Mouse (Mus musculus): ENCODE results near the gene Adam12. TPM values are rescaled to one million over a fixed set of nuclear protein-coding genes. Genes with fewer than 3 reads are reported as not detected.
"Not testable (repeated sequence)": the region's sequence is repeated elsewhere in the genome, so short reads cannot be mapped to it uniquely, and the experiment has no call there.

Gene Adam12
- total RNA-seq, 2 experiments from 2014 or later = 4.2 to 4.3 TPM

- no peak for DNase-seq (ENCODE audit: low spot score in 2 of 2)
Measured at GRCm38 (mm10) chr7:133940405-133940804, 291.5 kb downstream of the Adam12 start.

GRCm38 (mm10) chr7:133937473-133937872 is 294.5 kb downstream of the Adam12 start:
- no peak for DNase-seq (ENCODE audit: low spot score in 2 of 2)

GRCm38 (mm10) chr7:133936377-133936776 is 295.6 kb downstream of the Adam12 start:
- no peak for DNase-seq (ENCODE audit: low spot score in 2 of 2)

- no peak for DNase-seq (ENCODE audit: low spot score in 2 of 2)
Measured at GRCm38 (mm10) chr7:133933378-133933777, 298.6 kb downstream of the Adam12 start.

GRCm38 (mm10) chr7:133931481-133931880 is 300.5 kb downstream of the Adam12 start:
- DNase-seq (ENCODE audit: low spot score in 2 of 2) = no peak

GRCm38 (mm10) chr7:133928981-133929380 is 303.0 kb downstream of the Adam12 start:
- DNase-seq (ENCODE audit: low spot score in 2 of 2) = no peak

GRCm38 (mm10) chr7:133925771-133926170 is 306.2 kb downstream of the Adam12 start:
- DNase-seq (ENCODE audit: low spot score in 2 of 2) = no peak

GRCm38 (mm10) chr7:133923994-133924393 is 308.0 kb downstream of the Adam12 start:
- no peak for DNase-seq (ENCODE audit: low spot score in 2 of 2)

GRCm38 (mm10) chr7:133921291-133921690 is 310.7 kb downstream of the Adam12 start:
- peak in 1 of 2 experiments; percentile 33 for DNase-seq (ENCODE audit: low spot score in 2 of 2)

GRCm38 (mm10) chr7:133920724-133921123 is 311.2 kb downstream of the Adam12 start:
- no peak for DNase-seq (ENCODE audit: low spot score in 2 of 2)

- peak; percentile 63 to 70 for DNase-seq (ENCODE audit: low spot score in 2 of 2)
Measured at GRCm38 (mm10) chr7:133919918-133920317, 312.0 kb downstream of the Adam12 start.

- no peak for DNase-seq (ENCODE audit: low spot score in 2 of 2)
Measured at GRCm38 (mm10) chr7:133919306-133919705, 312.6 kb downstream of the Adam12 start.

- no peak for DNase-seq (ENCODE audit: low spot score in 2 of 2)
Measured at GRCm38 (mm10) chr7:133916230-133916629, 315.7 kb downstream of the Adam12 start.

GRCm38 (mm10) chr7:133911881-133912280 is 320.1 kb downstream of the Adam12 start:
- peak; percentile 19 to 53 for DNase-seq (ENCODE audit: low spot score in 2 of 2)

GRCm38 (mm10) chr7:133909833-133910375 is 322.0 kb downstream of the Adam12 start:
- no peak for DNase-seq (ENCODE audit: low spot score in 2 of 2)

GRCm38 (mm10) chr7:133908966-133909365 is 323.0 kb downstream of the Adam12 start:
- no peak for DNase-seq (ENCODE audit: low spot score in 2 of 2)

GRCm38 (mm10) chr7:133899391-133899790 is 332.6 kb downstream of the Adam12 start:
- DNase-seq (ENCODE audit: low spot score in 2 of 2) = no peak

GRCm38 (mm10) chr7:133891796-133892195 is 340.1 kb downstream of the Adam12 start:
- no peak for DNase-seq (ENCODE audit: low spot score in 2 of 2)

GRCm38 (mm10) chr7:133891298-133891697 is 340.6 kb downstream of the Adam12 start:
- no peak for DNase-seq (ENCODE audit: low spot score in 2 of 2)

- no peak for DNase-seq (ENCODE audit: low spot score in 2 of 2)
Measured at GRCm38 (mm10) chr7:133889986-133890385, 342.0 kb downstream of the Adam12 start.

- DNase-seq (ENCODE audit: low spot score in 2 of 2) = no peak
Measured at GRCm38 (mm10) chr7:133888926-133889920, 342.7 kb downstream of the Adam12 start.

GRCm38 (mm10) chr7:133884759-133885431 is 347.1 kb downstream of the Adam12 start:
- DNase-seq (ENCODE audit: low spot score in 2 of 2) = not testable (repeated sequence)
